Mouse (Mus musculus): ENCODE measurements around the gene Nek2. TPM values are rescaled to one million over a fixed set of nuclear protein-coding genes. Genes with fewer than 3 reads are reported as not detected.

The Nek2 gene
- total RNA-seq, 2 experiments from 2014 or later, result 6.3 to 42.1 TPM

GRCm38 (mm10) chr1:191812949-191813691, 8.1 kb upstream of the Nek2 start:
- peak; percentile 28; the same call in 1 of the 2 replicates for ATAC-seq (replicated peaks; ENCODE audit: poor library complexity, severe bottlenecking)

GRCm38 (mm10) chr1:191814240-191814639, 7.0 kb upstream of the Nek2 start:
- ATAC-seq (replicated peaks; ENCODE audit: poor library complexity, severe bottlenecking), result peak; percentile 60

DNA sequence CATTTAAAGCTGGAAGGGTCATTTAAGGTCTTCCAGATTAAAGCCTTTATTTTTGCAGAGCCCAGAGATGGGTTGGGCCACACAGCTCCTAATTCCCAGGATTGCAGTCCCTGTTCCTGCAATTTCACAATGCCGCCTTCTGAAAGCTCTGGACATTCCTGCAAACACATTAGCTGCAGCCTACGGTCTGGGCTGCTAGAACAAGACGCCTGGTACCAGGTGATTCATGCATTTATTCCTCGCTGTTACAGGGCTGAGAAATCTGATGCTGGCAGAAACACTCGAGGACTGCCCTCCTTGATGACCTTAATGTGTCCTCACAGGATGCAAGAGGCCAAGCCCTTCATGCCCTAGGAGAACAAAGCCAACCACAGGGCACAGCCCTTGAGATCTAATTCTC, 6.3 kb upstream of the Nek2 start:
- no peak for ATAC-seq (replicated peaks; ENCODE audit: poor library complexity, severe bottlenecking)

GRCm38 (mm10) chr1:191816596-191816995, 4.6 kb upstream of the Nek2 start:
- ATAC-seq (replicated peaks; ENCODE audit: poor library complexity, severe bottlenecking), result no peak

DNA sequence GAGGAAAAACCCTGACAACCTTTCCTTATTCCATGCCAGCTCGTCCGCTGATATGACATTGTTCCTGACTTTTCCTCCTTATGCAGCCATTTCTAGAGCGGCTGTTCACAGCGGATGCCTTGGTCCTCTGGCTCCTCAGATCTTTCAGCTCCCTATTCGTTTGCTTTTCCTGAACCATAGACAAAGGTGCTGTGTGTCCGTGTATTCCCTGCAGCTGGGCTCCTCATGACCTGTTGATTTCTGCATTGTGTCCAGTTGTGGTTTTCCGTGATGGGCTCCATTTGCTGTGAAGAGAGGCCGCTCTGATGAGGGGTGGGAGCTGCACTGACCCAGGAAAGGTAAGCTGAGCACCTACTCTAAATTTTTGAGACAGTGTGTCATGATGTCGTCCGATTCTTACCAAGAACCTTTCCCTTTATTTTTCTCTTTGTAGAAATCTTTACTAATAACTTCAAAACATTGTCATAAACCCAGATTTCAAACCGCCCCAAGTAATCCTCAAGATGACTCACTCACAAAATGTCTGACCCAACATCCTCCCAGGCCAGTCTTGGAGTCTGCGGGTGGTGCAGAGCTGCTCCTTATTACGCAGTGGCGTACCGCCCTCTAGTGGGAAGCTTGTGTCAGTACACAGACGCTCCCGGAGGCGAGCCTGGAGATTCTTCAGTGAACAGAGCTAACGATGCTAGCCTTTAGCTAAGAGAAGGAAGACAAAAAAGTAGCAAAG, 3.7 kb upstream of the Nek2 start:
- ATAC-seq (replicated peaks; ENCODE audit: poor library complexity, severe bottlenecking), result peak; percentile 73

DNA sequence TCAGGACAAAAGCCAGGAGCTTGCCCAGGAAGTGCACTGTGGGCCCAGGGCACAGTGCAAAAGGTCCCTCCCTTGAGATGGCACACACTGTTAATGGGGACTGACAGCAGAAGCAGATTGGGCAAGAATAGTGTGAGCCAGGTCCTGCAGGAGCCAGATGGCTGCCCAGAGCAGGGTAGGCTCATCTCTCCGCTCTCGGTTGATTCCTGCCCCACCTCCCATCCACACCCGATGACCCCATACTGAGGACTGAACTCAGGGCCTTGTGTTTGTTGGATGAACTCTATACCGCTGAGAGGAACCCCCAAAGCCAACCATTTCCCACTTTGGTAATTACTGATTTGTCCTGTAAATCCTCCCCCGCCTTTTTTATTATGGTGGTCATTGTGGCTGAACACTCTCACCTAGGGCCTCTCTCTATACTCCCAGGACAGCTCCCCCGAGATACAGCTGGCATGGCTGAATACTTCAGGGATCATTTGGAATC, 3.1 kb upstream of the Nek2 start:
- ATAC-seq (replicated peaks; ENCODE audit: poor library complexity, severe bottlenecking), result peak; percentile 19

GRCm38 (mm10) chr1:191819026-191819425, 2.2 kb upstream of the Nek2 start:
- no peak for ATAC-seq (replicated peaks; ENCODE audit: poor library complexity, severe bottlenecking)

- peak; percentile 2 for ATAC-seq (replicated peaks; ENCODE audit: poor library complexity, severe bottlenecking)
Measured at GRCm38 (mm10) chr1:191820951-191821325, 306 bp upstream of the Nek2 start.

DNA sequence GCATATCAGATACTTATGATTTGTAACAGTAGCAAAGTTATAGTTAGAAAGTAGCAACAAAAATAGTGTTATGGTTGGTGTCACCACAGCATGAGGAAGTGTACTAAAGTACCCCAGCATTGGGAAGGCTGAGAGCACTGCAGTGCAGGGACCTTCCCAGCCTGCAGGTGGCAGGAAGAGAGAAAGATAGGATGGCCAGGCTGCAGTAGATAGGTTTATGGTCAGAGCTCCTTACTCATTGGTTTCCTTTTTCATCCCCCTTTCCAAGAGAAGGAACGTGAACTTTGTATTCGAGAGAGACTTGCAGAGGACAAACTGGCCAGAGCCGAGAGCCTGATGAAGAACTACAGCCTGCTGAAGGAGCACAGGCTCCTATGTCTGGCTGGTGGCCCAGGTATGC, 7.9 kb downstream of the Nek2 start:
- ATAC-seq (replicated peaks; ENCODE audit: poor library complexity, severe bottlenecking), result peak; percentile 68

DNA sequence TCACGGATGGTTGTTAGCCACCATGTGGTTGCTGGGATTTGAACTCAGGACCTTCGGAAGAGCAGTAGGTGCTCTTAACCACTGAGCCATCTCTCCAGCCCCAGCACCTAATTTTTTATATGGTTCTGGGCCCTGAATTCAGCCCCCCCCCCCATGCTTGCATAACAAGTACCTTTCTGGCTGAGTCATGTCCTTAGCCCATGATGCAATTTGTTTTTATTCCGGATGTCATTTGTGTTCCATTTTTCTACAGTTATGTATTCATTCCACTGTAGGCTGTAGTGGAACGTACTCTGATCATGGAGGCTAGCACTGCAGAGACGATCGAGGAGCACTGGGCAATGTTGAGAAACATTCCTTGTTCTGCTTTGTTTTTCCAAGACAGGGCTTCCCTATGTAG, 12.2 kb downstream of the Nek2 start:
- ATAC-seq (replicated peaks; ENCODE audit: poor library complexity, severe bottlenecking), result peak; percentile 54

DNA sequence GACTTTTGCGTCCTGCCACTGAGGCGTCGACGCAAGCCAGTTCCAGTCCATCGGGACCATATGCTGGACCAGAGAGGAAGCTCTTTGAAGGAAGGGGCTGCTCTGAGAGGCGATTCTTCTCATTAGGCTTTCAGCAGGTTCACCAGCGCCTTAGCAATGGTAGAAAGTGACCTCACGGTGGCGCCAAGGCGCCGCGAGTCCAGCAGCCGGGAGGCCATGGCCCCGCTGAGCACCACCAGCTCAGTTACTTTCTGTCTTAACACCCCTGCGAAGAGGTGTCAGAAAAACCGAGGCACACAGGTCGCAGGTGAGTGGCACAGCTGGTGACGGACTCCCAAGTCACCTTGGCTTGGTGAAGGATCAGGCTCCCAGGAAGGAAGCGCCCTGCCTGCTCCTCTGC, 13.6 kb downstream of the Nek2 start:
- ATAC-seq (replicated peaks; ENCODE audit: poor library complexity, severe bottlenecking), result peak; percentile 75

- ATAC-seq (replicated peaks; ENCODE audit: poor library complexity, severe bottlenecking), result no peak
Measured at GRCm38 (mm10) chr1:191836318-191836985, 15.2 kb downstream of the Nek2 start.

DNA sequence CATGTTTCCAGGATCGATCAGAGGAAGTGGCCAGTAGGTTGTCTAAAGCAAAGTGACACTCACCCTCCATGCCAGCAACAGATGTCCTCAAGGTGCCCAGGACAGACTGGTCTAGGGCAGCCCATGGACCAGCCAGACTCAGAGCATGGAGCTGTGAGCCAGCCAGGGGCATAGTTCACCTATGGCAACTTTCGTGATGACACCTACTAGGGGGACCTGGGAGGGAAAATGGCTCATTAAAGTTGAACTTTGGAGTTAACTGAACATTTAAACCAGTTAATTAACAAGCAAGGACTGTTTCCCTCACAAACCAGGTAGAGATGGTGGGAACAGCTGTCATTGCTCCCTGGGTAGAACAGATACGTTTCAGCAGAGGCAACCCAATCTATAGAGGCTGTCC, 16.4 kb downstream of the Nek2 start:
- no peak for ATAC-seq (replicated peaks; ENCODE audit: poor library complexity, severe bottlenecking)

DNA sequence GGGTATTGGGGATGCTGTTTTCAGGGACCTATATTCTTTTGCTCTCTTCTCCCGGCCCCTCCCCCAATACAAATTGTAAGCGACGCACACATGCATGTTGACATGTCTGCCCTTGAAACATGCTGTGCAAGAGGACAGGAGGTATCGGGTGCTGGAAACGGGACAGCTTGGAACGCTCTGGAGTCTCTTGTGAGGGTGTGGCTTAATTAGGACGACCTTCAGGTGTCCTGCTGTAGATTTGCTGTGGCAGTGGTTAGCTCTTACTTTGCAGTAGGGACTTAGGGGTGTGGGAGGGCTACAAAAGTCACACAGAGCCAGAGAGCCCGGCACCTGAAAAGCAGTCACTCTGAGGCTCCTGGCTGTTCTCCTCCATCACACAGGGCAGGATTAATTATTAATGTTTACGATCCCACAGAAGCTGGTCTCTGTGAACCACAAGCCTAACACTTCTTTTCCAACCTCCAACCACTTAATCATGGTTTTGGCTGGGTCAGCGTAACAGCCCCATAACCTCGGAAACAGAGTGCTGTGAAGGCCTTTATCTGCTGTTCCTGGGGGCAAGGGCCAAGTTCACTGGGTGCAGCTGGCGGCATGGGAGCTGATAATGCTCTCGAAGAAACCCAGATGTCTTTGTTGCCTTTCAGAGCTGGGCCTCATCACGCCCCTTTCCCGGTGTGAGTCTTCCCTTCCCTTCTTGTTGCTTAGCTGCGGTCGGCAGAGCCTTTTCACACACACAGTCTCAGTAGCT, 17.9 kb downstream of the Nek2 start:
- ATAC-seq (replicated peaks; ENCODE audit: poor library complexity, severe bottlenecking), result no peak

DNA sequence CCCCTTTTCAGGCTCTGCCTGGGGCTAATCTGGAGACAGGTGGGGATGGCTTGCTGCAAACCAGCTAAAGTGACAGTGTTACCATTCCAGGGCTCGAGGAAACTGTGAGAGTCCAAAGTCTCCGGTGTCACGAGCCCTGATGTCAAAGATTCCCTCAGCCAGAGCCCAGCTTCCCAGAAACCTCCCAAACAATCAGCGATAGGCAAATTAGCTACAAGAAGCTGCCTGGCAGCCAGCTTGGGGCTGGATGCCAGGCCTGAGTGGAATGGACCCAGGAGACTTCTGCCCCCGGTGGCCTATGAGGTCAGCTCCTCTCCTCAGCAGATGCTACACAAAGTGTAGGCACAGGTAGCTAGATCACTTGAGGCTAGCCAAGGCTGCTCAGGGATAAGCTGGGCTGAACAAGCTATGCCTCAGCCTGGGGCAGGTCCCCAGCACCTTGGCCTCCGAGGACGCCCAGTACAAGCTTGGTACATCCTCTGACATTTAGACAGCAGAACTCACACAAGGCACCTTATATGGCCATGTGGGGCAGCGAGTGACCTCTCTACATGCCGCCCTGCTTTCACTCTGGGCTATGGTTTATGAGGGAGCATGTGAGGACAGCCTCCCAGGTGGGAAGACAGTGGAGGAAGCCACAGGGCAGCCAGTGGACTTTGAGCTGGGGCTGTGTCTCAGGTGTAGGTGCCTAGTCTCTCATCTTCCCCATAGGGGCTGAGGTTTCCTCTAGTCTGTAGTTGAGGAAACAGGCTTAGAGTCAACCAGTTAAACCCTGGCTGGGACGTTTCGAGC, 19.7 kb downstream of the Nek2 start:
- 0 out of 2 replicates have a peak, but pooled peaks have one; percentile 28 for ATAC-seq (replicated peaks; ENCODE audit: poor library complexity, severe bottlenecking)

DNA sequence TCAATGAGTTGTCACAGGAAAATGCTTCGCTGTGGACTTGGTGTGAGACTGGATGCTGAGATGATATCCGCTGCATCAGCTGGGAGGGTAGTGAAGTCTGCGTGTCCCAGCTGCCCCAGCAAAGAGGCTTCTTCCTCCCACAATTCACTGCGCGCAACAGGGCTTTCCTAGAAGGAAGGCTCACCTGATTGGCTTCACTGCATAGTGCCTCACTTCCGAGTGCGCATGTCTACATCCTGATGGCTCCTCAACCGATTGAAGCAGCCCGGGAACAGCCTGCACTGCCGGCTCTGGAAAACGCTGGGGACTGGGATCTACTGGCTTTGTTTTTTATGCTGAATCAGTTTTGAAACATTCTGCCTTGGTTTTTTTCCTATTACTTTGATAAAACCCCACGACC, 21.0 kb downstream of the Nek2 start:
- ATAC-seq (replicated peaks; ENCODE audit: poor library complexity, severe bottlenecking), result no peak

DNA sequence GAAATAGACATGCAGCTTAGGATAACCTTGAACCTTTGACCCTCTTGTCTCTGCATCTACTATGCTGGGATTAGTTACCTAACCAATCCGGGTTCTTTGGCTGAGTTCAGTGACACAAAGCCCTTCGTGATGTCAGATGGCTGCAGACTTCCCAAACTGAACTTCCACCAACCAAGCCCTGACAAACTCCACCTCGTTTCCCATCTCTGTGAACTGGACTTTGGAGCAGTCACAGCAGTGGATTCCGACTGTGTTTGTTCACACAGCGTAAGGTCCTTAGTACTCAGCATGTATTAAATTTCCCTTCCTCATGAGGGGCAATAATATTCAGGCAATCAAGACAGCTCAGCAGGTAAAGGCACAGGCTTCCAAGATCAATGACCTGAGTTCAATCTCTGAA, 25.4 kb downstream of the Nek2 start:
- no peak for ATAC-seq (replicated peaks; ENCODE audit: poor library complexity, severe bottlenecking)

GRCm38 (mm10) chr1:191849501-191849900, 28.3 kb downstream of the Nek2 start:
- ATAC-seq (replicated peaks; ENCODE audit: poor library complexity, severe bottlenecking), result peak; percentile 90

GRCm38 (mm10) chr1:191853442-191853841, 32.2 kb downstream of the Nek2 start:
- no peak for ATAC-seq (replicated peaks; ENCODE audit: poor library complexity, severe bottlenecking)

- no peak for ATAC-seq (replicated peaks; ENCODE audit: poor library complexity, severe bottlenecking)
Measured at GRCm38 (mm10) chr1:191854716-191855115, 33.5 kb downstream of the Nek2 start.

All from granulocyte monocyte progenitor cell, adult 5-6 weeks (primary cell).